Mouse (Mus musculus): ENCODE data around the gene Tufm. TPM values are rescaled to one million over a fixed set of nuclear protein-coding genes. Genes with fewer than 3 reads are reported as not detected.

Gene Tufm
- polyA plus RNA-seq (2012; rRNA removed) = 76.6 and 83.6 TPM in 2 replicates

DNA sequence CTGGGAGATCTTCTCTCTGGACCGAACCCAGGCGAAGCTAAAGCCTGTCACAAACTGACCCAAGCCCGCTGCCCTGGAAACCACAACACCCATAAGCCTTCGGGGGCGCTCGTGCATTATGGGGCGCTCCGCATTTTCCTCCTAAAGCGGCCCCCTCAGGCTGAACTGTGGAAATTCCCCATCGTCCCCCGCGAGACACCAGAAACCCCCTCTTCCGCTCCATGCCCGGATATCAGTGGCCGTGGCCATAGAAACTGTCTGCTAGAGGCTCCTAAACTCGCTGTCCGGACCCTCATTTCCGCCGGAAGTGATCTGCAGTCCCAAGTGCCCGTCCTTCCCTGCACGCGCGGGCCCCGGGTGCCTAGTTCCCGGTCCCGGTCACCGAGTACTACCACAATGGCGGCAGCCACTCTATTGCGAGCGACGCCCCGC lies at the start of gene Tufm:
Gene Tufm, plus strand, starts transcription at position 310 of the 432 bp plus-strand sequence.
- peak; percentile 79 for DNase-seq (ENCODE audit: low spot score)

DNA sequence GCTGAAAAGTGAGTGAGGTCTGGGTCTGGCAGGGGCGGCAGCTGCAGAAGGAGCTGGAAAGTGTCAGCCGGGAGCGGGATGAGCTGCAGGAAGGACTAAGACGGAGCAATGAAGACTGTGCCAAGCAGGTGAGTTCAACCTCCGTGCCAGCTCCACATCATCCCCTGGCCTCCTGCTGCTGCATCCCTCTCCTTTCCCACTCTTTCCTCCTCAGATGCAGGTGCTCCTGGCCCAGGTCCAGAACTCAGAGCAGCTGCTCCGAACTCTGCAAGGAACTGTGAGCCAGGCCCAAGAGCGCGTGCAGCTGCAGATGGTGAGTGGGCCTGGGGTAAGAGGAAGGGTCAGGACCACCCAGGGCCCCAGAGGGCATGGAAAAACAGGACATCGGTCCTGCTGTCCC lies 47.0 kb upstream of the Tufm start:
- no peak for DNase-seq (ENCODE audit: low spot score)

DNA sequence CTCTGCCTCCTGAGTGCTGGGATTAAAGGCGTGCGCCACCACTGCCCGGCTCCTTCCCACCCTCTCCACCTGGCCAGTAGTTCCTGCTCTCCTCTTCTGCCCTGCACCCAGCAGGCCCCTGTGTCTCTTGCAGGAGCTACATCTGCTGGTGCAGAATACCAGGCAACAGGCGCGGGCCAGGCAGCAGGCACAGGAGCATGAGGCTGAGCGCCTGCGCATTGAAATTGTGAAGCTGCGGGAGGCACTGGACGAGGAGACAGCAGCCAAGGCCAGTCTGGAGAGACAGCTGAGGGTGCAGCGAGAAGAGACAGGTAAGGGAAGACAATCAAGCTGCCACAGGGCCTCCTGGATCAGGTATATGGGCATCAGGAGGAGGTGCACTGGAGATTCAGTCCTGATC lies 43.2 kb upstream of the Tufm start:
- DNase-seq (ENCODE audit: low spot score) = no peak

DNA sequence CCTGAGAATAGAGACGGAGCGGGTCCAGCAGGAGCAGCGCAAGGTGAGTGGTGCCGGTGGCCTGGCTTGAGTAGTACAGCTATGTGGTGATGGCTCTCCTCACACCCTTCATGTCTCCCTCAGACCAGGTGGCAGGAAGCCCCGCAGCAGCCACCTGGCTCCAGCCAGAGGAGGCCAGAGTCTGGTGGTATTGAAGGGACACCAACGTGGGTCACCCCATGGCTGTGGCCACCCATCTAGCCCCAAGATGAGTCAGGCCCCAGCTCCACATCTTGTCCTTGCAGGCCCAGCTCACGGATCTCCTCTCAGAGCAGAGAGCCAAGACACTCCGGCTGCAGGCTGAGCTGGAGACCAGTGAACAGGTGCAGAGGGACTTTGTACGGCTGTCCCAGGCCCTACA lies 42.6 kb upstream of the Tufm start:
- DNase-seq (ENCODE audit: low spot score) = no peak

DNA sequence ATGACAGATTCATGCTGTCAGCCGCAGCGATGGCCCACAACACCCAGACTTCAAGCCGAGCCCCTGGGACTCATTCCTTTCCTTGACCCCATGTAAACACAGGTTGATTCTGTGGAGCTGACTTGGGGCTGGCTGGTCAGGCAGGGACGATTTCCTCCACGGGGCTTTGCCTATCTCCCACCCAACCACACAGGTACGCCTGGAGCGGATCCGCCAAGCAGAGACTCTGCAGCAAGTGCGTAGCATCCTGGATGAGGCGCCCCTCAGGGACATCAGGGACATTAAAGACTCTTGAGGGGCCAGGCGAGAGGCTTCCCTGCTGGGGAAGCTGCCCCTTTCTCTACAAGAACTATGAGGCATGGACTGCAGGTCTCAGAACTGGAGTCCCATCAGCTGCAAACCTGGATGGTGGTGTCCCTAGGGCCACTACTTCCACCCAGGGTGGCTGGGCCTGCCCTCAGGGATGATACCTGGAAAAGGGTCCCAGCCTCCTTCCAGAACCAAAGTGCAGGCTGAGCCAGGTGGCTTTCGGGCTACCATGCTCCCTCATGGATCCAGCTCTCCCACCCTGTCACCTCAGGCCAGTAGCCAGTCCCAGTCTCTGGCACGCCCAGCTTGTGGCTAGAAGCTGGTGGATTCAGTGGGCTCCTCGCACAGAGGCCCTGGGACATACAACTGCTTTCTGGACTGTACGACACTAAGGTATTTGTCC lies 41.9 kb upstream of the Tufm start:
- DNase-seq (ENCODE audit: low spot score) = no peak

DNA sequence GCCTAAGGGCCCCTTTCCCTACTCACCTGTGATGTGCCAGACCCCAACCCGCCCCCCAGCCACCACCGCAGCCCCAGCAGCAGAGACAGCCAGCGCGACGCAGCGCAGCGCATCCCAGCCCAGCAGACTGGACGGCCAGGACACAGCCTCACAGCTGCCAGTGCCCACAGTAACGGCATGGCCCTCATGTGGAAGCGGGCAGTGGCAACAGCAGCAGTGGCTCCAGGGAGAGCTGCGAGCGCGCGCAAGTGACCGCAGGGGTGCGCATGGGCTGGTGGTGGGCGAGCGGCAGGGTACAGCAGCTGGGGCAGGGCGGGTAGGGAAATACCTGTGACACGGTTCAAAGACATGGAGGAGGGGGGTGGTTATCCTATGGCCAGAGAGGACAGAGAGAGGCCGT lies 40.9 kb upstream of the Tufm start:
- no peak for DNase-seq (ENCODE audit: low spot score)

DNA sequence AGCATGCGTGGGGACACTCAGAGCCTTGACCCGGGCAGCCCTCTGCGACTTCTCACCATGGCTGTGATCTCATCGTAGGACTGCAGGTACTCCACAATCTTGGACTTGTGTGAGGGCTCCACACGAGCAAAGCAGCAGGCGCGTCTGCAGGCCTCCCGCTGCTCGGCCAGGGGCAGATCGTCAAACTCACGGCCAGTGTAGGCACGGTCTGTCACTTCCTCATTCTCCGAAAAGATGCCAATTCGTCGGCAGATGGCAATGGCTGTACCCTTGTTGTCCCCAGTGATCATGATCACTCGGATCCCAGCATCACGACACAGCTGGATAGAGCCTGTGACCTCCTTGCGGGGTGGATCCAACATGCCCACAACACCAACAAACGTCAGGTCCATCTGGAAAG lies 38.7 kb upstream of the Tufm start:
- DNase-seq (ENCODE audit: low spot score) = no peak

DNA sequence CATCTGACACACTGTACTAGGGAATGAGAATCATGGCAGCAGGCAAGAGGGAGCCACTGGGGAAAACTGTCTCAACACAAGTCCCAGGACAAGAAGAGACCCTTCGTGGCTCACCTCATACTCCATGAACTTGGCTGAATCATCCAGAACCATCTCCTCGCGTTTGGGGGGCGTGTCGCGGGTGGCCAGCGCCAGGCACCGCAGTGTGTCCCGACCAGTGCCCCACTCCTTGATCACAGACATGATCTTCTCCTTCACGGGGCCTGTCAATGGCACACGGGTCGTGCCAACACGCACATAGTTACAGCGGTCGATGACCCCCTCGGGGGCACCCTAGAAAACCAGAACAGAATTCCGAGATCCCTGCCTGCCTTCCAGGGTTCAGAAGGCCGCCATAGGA lies 37.2 kb upstream of the Tufm start:
- no peak for DNase-seq (ENCODE audit: low spot score)

DNA sequence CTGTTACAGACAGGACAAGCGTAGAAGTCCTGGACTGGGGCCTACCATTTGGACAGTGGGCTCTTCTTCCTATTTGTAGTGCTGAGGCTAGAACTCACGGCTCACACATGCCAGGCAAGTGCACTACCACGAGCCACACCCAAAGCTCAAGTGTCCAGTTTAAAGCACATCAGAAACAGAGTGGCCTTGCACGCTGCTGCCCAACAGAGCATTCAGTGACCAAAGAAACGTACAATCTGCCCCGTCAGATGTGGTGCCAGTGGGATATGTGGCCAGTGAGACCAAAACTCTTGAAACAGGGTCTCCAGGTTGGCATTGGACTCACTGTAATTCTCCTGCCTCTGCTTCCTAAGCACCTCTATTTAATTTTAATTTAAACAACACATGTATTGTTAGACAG lies 36.5 kb upstream of the Tufm start:
- DNase-seq (ENCODE audit: low spot score) = no peak

DNA sequence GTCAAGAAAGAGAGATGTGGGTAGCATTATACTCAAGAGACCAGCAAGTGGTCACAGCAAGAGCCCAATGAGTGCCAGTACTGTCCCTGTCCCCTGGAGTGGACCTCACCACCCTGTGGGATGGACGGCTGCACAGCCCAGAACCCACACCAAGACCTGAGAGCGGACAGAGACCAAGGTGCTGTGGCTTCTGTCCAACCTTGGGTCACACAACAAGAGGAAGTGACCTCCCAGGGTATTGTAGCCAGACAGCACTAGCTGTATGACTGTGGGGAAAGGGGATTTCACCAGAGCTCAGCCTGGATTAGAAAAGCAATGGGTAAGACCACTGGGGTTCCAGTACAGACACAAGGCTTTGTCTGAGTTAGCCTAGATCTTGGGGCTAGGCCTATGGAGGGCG lies 34.9 kb upstream of the Tufm start:
- DNase-seq (ENCODE audit: low spot score) = no peak

DNA sequence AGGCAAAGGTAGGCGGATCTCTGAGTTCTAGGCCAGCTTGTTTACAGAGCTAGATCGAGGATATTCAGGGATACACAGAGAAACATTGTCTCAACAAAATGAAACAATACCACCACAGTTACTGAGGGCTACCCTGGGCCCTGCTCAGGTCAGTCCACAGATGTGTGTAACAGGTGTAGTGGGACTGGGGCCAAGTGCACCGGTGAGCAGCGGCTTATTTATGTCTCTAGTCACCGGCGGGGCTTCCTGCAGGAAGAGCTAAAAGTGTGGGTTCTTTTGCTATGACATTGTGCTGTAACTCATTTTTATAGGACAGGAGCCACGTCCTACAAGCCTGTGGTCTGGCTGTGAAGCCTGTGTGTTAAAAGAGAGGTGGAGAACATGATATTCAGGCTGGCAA lies 33.3 kb upstream of the Tufm start:
- DNase-seq (ENCODE audit: low spot score) = no peak

DNA sequence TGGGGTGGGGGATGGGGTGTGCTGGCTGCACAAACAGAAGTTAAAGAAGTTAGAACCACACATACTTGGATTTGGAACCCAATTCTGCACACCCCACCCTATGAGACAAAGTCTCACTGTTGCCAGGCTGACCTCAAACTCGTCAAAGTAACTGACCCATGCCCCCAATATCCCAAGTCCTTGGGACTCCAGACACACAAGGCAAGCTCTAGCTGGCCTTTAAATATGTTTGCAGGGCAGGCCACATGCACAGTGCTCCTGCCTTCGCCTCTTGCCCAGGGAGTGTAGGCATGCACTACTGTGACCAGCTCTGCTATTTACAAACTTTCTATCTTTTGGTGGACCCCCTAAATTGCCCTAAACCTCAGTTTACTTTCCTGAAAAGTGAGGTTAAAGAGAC lies 31.9 kb upstream of the Tufm start:
- no peak for DNase-seq (ENCODE audit: low spot score)

DNA sequence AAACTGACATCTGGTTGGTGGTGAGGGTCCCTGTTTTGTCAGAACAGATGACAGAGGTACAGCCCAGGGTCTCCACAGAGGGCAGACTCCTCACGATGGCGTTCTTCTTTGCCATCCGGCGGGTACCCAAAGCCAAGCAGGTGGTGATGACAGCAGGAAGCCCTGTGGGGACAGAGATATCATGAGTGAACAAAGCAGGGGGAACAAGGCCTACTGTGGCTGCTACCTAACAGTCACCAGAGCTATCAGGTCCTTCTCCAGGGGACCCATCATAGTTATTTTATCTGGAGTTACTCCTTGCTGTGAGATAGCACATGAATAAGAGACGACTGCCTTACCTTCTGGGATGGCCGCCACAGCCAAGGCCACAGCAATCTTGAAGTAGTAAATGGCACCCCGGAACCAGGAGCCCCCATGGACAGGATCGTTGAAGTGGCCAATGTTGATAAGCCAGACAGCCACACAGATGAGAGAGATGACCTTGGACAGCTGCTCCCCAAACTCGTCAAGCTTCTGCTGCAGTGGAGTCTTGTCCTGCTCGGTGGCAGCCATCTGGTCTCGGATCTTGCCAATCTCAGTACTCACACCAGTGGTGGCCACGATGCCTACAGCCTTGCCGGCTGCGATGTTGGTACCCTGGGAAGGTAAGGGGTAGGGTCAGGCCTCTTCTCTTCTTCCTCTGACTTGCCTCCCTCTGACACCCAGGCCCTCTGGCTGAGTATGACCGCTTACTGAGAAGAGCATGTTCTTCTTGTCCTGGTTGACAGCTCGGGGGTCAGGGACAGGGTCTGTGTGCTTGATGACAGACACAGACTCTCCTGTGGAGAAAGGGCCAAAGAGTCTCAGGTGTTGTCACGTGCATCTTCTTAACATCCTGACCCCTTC lies 30.5 kb upstream of the Tufm start:
- DNase-seq (ENCODE audit: low spot score) = no peak

DNA sequence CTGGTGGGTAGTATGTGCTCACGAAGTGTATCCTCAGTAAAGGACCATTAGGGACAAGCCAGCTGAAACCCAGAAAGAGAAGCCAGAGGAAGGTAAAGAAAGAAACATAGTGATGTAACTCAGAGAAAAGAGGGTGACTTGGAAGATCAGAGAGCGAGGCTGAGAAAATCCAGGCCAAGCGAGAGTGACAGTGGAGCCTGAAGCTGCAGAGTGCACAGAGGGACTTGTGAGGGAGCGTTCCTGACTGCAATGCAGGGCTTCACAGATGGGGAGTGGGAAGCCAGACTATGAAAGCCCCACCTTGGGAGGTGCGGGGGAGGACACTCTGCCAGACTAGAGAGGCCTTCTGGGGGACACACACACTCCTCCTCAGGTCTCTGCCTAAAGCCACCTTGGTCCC lies 28.9 kb upstream of the Tufm start:
- DNase-seq (ENCODE audit: low spot score) = no peak

DNA sequence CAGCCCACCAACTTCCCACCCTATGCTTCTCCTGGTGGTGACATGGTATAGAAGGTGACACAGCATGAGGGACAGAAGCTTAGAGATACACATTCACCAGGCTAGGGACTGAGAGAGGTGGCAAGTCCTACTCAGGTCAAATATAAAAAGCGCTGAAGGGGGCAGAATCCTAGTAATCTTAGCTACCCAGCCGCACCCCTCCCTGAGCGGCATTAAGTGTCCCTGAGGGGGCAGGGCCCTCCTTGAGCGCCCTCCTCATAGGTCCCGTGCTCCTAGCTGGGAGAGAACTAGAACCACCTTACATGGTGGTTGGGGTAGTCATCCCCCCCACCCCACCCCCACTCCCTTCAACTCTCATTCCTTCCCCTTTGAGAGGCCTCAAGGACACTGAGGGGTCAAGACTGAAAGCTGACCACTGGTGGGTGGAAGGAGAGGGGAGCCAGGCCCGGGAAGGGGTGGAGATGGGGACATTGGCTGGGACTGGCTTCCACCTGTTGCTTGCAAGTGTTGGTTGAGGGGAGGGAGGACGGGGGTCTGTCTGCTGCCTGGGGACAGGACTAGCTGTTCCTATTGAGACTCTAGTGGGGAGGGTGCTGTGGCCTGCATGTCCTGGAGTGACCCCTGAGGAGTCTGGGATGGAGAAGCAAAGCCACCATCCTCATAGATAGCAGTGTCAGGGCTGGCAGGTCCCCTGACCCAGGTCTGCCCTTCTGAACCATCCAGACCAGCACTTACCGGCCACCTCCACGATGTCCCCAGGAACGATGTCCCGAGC lies 28.1 kb upstream of the Tufm start:
- DNase-seq (ENCODE audit: low spot score) = no peak

DNA sequence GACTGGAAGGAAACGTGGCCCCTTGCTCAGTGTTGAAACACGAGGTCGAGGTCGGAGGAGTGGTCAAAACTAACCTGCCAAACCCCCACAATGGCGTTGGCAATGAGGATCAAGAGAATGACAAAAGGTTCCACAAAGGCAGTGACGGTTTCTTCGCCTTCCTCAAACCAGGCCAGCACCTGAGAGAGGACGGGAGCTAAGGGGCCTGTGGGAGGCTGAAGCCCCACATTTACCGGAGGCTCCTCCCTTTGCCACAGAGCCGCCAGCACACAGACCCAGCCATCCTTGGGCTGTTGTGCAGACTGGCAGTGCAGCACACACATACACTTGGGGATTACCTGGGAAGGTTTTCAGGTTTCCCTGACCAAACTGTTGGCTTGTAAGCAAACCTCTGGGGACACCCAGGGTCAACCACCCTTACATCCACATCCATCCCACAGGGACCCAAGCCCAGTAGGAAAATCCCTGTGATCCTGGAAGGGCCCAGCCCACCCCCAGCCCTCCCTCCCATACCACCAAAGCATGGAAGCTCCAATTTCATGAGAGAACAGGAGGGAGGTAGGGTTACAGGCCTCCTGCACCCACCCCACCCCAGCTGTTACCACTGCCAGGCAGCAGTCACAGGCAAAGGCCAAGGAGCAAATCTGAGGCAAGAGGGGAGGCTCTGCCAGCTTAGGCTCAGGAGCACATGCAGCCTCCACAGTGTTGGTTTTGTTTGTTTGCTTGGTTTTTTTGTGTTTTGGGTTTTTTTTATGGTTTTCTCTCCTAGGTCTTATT lies 26.4 kb upstream of the Tufm start:
- DNase-seq (ENCODE audit: low spot score) = no peak

DNA sequence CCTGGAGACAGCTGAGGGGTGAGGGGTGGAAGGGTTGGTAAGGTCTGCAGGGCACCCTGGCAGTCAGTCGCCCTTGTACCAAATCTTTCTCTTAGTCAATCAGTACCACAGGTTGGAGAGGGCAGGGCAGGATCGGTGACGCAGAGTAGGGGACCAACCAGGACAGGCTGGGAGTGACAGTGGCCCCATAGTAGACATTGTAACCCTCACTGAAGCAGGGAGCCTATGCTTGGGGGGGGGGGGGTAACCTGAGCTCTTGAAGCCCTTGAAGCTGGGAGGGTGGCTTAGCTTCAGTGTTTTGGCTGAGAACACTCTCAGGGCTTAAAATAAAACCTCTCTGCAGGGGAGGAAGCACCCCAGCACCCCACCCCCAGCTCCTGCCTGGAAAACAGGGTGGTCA lies 25.5 kb upstream of the Tufm start:
- DNase-seq (ENCODE audit: low spot score) = no peak

DNA sequence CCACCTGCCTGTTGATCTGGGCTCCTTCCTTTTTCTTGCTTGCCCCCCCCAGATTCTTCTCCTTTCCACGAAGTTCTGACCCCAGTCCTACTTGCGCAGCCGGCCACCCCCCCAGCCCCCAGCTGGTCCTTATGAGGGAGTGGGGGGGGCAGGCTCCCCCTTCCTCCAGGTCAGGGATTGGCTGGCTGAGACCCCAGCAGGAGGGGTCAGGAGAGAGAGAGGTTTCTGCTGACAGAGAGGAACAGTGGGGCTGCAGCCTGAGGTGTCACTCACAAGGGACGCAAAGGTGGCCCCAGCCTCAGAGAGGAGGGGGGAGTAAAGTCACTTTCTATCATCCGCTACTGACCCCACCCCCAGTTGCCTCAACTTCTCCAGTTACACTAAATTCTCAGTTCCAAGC lies 24.2 kb upstream of the Tufm start, which contains the start of gene Atp2a1:
Gene Atp2a1, minus strand, starts transcription at position 105 of the 400 bp plus-strand sequence.
- DNase-seq (ENCODE audit: low spot score) = no peak

DNA sequence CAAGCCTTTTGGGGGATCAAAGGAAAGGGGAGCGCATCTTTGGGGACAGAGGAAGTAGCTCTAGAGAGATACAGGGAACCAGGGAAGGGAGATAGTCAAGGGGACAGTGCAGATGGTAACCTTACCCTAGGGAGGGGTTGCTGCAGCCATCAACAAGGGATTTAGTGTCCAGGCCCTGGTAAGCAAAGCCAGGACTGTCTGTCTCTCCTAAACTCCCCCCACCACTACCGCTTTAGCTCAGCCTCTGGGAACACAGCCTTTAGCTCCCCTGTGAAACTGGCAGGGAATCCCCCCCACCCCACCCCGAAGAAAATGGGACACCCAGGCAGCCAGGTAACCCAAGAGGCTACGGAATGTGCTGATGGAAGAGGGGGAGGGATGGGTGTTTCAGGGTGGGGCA lies 23.6 kb upstream of the Tufm start:
- DNase-seq (ENCODE audit: low spot score) = no peak

DNA sequence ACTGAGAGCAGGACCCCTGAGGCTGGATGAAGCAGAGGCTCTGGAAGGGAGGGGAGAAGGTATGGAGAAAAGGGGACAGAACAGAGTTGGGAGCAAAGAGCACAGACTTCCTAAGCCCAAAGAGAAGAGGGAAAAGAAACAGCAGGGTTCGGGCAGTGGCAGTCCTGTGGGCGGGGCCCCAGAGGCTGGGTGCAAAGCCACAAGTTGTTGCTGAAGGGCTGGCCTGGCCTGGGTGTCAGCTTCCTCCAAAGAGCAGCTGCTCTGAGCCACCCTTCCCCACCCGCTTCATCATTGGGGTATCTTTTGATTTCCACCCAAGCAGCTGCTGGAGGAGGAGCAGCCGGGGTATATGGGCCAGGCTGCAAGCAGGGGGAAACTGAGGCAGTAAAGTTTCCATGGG lies 23.0 kb upstream of the Tufm start:
- DNase-seq (ENCODE audit: low spot score) = no peak

DNA sequence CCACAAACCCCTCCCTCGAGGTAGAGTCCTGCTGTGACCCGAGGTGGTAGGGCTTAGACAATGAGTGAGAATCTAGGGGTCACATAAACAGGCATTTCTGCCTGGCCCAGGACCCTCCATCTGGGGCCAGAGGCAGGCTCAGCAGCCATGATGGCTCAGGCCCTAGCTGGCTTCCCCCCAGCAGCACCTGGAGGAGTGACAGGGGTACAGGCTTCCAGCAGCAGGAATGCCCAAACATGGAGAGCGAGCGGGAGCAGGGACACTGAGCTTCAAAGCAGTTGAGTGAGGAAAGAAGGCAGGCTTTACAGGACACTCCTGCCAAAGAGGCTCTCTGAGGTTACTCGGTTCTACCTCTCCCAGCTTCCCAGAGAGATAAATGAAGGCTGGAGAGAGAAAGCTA lies 22.3 kb upstream of the Tufm start:
- no peak for DNase-seq (ENCODE audit: low spot score)

Data from urinary bladder, adult 2 months (tissue).